Mouse (Mus musculus) hindbrain, embryonic 16.5 days (tissue): ENCODE results near the gene Csf2rb. TPM values are rescaled to one million over a fixed set of nuclear protein-coding genes. Genes with fewer than 3 reads are reported as not detected.

Source experiments
- ATAC-seq: fragments of 200-750 bp; cut with Nextera tagmentation; 2 replicates; pipeline ENCODE4 v1.8.0; 2017; ENCODE audit warnings: moderate TSS enrichment, moderate library complexity
- H3K27ac ChIP-seq: fragments of 300-500 bp; sonication (generic); 2 replicates; pipeline ENCODE4 v1.5.1; 2014; ENCODE audit warnings: low read depth, mild to moderate bottlenecking, control low read depth, low read length, moderate library complexity
- H3K27me3 ChIP-seq: fragments of 300-500 bp; sonication (generic); replicated peaks from 2 replicates; pipeline ENCODE4 v1.6.1; 2014; ENCODE audit warnings: low read length; ENCODE audit not compliant: control insufficient read depth, insufficient read depth
- H3K36me3 ChIP-seq: fragments of 300-500 bp; sonication (generic); 2 replicates; pipeline ENCODE4 v1.6.1; 2014; ENCODE audit warnings: mild to moderate bottlenecking, low read length, moderate library complexity, mixed read lengths; ENCODE audit not compliant: control insufficient read depth, insufficient read depth
- H3K4me1 ChIP-seq: fragments of 300-500 bp; sonication (generic); 2 replicates; pipeline ENCODE4 v1.6.1; 2014; ENCODE audit warnings: low read depth, low read length; ENCODE audit not compliant: control insufficient read depth, insufficient read depth
- H3K4me2 ChIP-seq: fragments of 300-500 bp; sonication (generic); 2 replicates; pipeline ENCODE4 v1.6.1; 2014; ENCODE audit warnings: mild to moderate bottlenecking, low read length, control low read depth, moderate library complexity
- H3K4me3 ChIP-seq: fragments of 300-500 bp; sonication (generic); 2 replicates; pipeline ENCODE4 v1.5.1; 2014; ENCODE audit warnings: mild to moderate bottlenecking, low read length, control low read depth, moderate library complexity
- H3K9ac ChIP-seq: fragments of 300-500 bp; sonication (generic); 2 replicates; pipeline ENCODE4 v1.6.1; 2014; ENCODE audit warnings: low read depth, mild to moderate bottlenecking, control low read depth, low read length, moderate library complexity
- H3K9me3 ChIP-seq: fragments of 300-500 bp; sonication (generic); 2 replicates; pipeline ENCODE4 v1.6.1; 2014; ENCODE audit warnings: mild to moderate bottlenecking, low read length, moderate library complexity; ENCODE audit not compliant: control insufficient read depth
- WGBS: fragments of 180-500 bp; shearing (Covaris S2); extraction: QIAGEN DNeasy Blood & Tissue Kit; methylation state at CpG from one replicate; pipeline ENCODE4 v1.1.7; 2014; 5-methylcytosine and 5-hydroxymethylcytosine counted together
- polyA plus RNA-seq: library from polyadenylated mRNA; unstranded; fragments of >200 nt; fragmentation: Nextera tagmentation; extraction: Ambion mirVana; gene quantifications from 2 replicates; pipeline ENCODE4 v1.2.1, GENCODE M21; 2015

Gene Csf2rb
- polyA plus RNA-seq, 1 experiment from 2014 or later = 0.44 TPM

DNA sequence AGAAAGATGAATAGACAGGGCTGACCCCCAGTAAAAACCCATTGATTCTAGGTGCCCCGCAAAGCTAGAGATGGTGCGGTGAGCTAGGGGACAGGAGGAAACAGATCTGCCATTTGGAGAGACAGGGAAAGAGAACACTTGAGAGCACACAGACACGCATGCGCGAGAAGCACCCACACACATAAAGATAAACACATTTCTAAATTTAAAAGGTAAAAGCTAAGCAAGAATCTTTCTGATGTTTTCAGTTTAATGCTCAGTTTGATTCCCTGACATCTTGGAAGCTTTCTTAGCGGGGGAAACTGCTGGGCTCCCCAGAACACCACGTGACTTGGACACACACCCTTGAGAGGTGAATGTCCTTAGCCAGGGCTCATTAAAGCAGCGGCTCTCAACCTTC, 41.3 kb downstream of the Csf2rb start:
- no peak overlapping the region for H3K27ac ChIP-seq
- WGBS = 81% methylated on average over 8 of the region's 8 CpGs
- no peak overlapping the region for H3K4me2 ChIP-seq
- ATAC-seq = no peak
- no peaks in the 10 kb centered on the region for H3K27me3 ChIP-seq
- peaks cover 3% of the 10 kb centered on the region; the same call in 1 of the 2 replicates for H3K9me3 ChIP-seq
- no peaks in the 10 kb centered on the region for H3K36me3 ChIP-seq
- H3K9ac ChIP-seq = no peak overlapping the region
- H3K4me1 ChIP-seq = no peaks in the 10 kb centered on the region
- no peak overlapping the region for H3K4me3 ChIP-seq

- Histone ChIP-seq H3K4me3 (no peak overlapping the region), H3K4me1 (no peaks in the 10 kb centered on the region), H3K9me3 (no peaks in the 10 kb centered on the region), H3K27ac (no peak overlapping the region), H3K4me2 (no peak overlapping the region), H3K36me3 (no peaks in the 10 kb centered on the region), H3K9ac (no peak overlapping the region), H3K27me3 (no peaks in the 10 kb centered on the region)
- no peak for ATAC-seq
- 75% methylated on average over 3 of the region's 3 CpGs for WGBS
Measured at GRCm38 (mm10) chr15:78367811-78368210, 42.3 kb downstream of the Csf2rb start.

DNA sequence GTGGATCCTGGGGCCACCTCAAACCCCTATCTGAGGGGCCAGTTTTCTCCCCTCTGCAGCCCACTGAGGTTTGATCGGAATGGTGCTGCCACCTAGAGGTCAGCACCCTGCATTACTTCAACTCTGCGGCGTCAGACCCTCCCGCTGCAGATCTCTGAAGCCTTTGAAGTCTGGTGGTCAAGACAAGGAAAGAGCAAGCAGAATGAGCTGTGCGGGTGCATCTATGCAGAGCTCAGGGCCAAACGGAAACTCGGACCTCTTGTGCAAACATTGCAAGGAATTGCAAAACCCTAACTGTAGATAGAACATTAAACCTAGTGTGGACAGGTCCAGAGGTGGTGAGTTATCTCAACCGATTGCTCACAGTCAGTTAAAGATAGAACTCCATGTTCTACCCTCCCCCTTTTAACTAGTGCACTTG, 43.4 kb downstream of the Csf2rb start:
- no peak overlapping the region for H3K9ac ChIP-seq
- no peak overlapping the region for H3K4me3 ChIP-seq
- no peaks in the 10 kb centered on the region for H3K36me3 ChIP-seq
- H3K9me3 ChIP-seq = no peaks in the 10 kb centered on the region
- H3K4me2 ChIP-seq = no peak overlapping the region
- no peaks in the 10 kb centered on the region for H3K4me1 ChIP-seq
- 13% methylated on average over 8 of the region's 8 CpGs for WGBS
- no peak overlapping the region for H3K27ac ChIP-seq
- no peaks in the 10 kb centered on the region for H3K27me3 ChIP-seq
- ATAC-seq = no peak

- peak; percentile 89 for ATAC-seq
- no peak overlapping the region for H3K4me3 ChIP-seq
- H3K27ac ChIP-seq = no peak overlapping the region
- H3K4me2 ChIP-seq = no peak overlapping the region
- no peaks in the 10 kb centered on the region for H3K36me3 ChIP-seq
- H3K4me1 ChIP-seq = no peaks in the 10 kb centered on the region
- 50% methylated on average over 1 of the region's 1 CpGs for WGBS
- H3K27me3 ChIP-seq = no peaks in the 10 kb centered on the region
- H3K9ac ChIP-seq = no peak overlapping the region
- H3K9me3 ChIP-seq = no peaks in the 10 kb centered on the region
Measured at GRCm38 (mm10) chr15:78369641-78370040, 44.1 kb downstream of the Csf2rb start.

- WGBS = 80% methylated on average over 3 of the region's 3 CpGs
- H3K27ac ChIP-seq = no peak overlapping the region
- no peaks in the 10 kb centered on the region for H3K9me3 ChIP-seq
- no peak overlapping the region for H3K9ac ChIP-seq
- ATAC-seq = no peak
- no peaks in the 10 kb centered on the region for H3K27me3 ChIP-seq
- H3K36me3 ChIP-seq = no peaks in the 10 kb centered on the region
- no peaks in the 10 kb centered on the region for H3K4me1 ChIP-seq
- no peak overlapping the region for H3K4me2 ChIP-seq
- no peak overlapping the region for H3K4me3 ChIP-seq
Measured at GRCm38 (mm10) chr15:78372796-78373195, 47.2 kb downstream of the Csf2rb start.

DNA sequence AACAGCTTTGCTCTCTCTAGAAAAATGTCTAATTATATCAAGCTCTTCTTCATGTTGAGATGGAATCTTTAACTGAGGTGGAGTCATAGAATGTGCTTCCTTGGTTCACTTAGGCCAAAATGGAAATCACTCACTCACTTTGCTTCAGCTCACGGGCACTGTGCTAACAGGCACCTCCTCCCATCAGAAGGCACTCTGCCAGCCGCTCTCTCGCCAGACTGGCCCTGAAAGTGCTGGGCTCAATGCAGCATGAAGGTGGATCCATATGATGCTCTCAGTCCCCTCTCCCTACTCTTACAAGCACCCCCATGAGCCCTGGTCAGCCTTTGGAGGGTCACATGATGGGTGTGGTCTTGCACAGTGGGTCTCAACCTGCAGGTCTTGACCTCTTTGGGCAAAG, 48.7 kb downstream of the Csf2rb start:
- Histone ChIP-seq H3K4me2 (no peak overlapping the region), H3K27ac (0 out of 2 replicates have a peak overlapping the region, but pooled peaks have one; percentile 24), H3K4me3 (no peak overlapping the region), H3K36me3 (no peaks in the 10 kb centered on the region), H3K9ac (no peak overlapping the region), H3K9me3 (no peaks in the 10 kb centered on the region; the same call in 1 of the 2 replicates), H3K27me3 (no peaks in the 10 kb centered on the region), H3K4me1 (no peaks in the 10 kb centered on the region)
- 55% methylated on average over 3 of the region's 3 CpGs for WGBS
- ATAC-seq = no peak

- 91% methylated on average over 10 of the region's 10 CpGs for WGBS
- Histone ChIP-seq H3K4me3 (no peak overlapping the region), H3K4me2 (no peak overlapping the region), H3K9me3 (no peaks in the 10 kb centered on the region; the same call in 1 of the 2 replicates), H3K9ac (no peak overlapping the region), H3K4me1 (no peaks in the 10 kb centered on the region), H3K27me3 (no peaks in the 10 kb centered on the region), H3K27ac (no peak overlapping the region), H3K36me3 (no peaks in the 10 kb centered on the region)
- no peak for ATAC-seq
Measured at GRCm38 (mm10) chr15:78377859-78378258, 52.3 kb downstream of the Csf2rb start.

DNA sequence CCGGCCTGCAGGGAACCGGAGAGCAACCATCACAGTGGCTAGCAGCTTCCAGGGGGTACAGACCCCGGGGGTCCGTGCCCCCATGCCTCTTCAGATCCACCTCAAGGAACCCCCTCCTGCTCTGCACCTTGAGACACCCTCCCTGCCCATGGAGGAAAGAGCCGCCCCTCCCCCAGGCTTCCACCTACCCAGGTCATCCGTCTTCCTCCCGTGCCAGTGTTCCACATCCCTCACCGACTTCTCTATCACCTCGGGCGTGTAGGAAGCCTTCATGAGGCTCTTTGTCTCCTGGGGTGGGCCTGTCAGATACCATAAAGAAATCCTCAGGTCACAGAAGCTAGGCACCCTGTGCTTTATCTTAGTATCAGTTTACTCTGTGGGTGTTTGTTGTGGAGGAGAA, 53.0 kb downstream of the Csf2rb start:
- 86% methylated on average over 10 of the region's 10 CpGs for WGBS
- H3K4me3 ChIP-seq = no peak overlapping the region
- no peaks in the 10 kb centered on the region for H3K27me3 ChIP-seq
- H3K4me2 ChIP-seq = no peak overlapping the region
- H3K9ac ChIP-seq = no peak overlapping the region
- no peaks in the 10 kb centered on the region; the same call in 1 of the 2 replicates for H3K9me3 ChIP-seq
- H3K36me3 ChIP-seq = no peaks in the 10 kb centered on the region
- no peak overlapping the region for H3K27ac ChIP-seq
- ATAC-seq = no peak
- no peaks in the 10 kb centered on the region for H3K4me1 ChIP-seq

DNA sequence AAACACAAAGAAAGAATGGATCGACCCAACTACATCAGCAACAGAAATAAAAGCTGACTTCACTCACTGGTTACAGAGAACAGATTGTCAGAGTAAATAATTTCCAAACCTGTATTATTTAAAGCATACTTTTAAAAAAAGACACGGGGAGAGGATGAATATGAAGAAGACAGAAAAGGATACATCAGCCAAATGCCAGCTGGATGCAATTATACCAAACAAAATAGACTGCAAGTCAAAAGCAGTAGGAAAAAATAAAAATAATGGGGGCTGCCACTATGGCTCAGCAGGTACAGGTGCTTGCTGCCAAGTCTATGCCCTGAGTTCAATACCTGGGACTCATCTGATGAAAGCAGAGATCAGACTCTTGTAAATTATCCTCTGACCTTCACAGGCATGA, 54.7 kb downstream of the Csf2rb start:
- Histone ChIP-seq H3K9ac (no peak overlapping the region), H3K4me2 (no peak overlapping the region), H3K27me3 (no peaks in the 10 kb centered on the region), H3K9me3 (no peaks in the 10 kb centered on the region; the same call in 1 of the 2 replicates), H3K4me1 (no peaks in the 10 kb centered on the region), H3K4me3 (no peak overlapping the region), H3K27ac (no peak overlapping the region), H3K36me3 (no peaks in the 10 kb centered on the region)
- 83% methylated on average over 2 of the region's 2 CpGs for WGBS
- no peak for ATAC-seq

- H3K9me3 ChIP-seq = no peaks in the 10 kb centered on the region; the same call in 1 of the 2 replicates
- no peak overlapping the region for H3K9ac ChIP-seq
- no peaks in the 10 kb centered on the region for H3K27me3 ChIP-seq
- ATAC-seq = no peak
- no peaks in the 10 kb centered on the region for H3K4me1 ChIP-seq
- no peaks in the 10 kb centered on the region for H3K36me3 ChIP-seq
- WGBS = 63% methylated on average over 4 of the region's 4 CpGs
- H3K27ac ChIP-seq = no peak overlapping the region
- no peak overlapping the region for H3K4me3 ChIP-seq
- no peak overlapping the region for H3K4me2 ChIP-seq
Measured at GRCm38 (mm10) chr15:78380741-78381140, 55.2 kb downstream of the Csf2rb start.
